Mouse (Mus musculus) left cerebral cortex, adult 18-20 months (tissue): ENCODE data around the gene Xpnpep3. TPM values are rescaled to one million over a fixed set of nuclear protein-coding genes. Genes with fewer than 3 reads are reported as not detected.

Experiments
- DNase-seq, 2 experiments: peaks; one replicate each; pipeline ENCODE4 v3.0.0; 2021 to 2022; ENCODE audit warnings: low spot score in 2 of 2, mixed read lengths in 1 of 2
- long read RNA-seq, 2 experiments: library from polyadenylated mRNA; stranded (forward); transcript quantifications; one replicate each; pipeline ENCODE4 v2.0.0; 2021
- total RNA-seq, 2 experiments: library from RNA; stranded (reverse); gene quantifications; 2 replicates each; pipeline ENCODE4 v1.2.3; 2021

Gene Xpnpep3
- total RNA-seq, result 10 to 100 TPM; 15.0 to 16.6 TPM
- long read RNA-seq, experiment 1, full-length matches to known transcripts, result 3 of 9 reads
- long read RNA-seq, experiment 1, partial matches to known transcripts, result 1 of 9 reads
- long read RNA-seq, experiment 1, other reads (novel, unspliced or antisense), result 5 of 9 reads
- long read RNA-seq, experiment 2, full-length matches to known transcripts, result 1 of 2 reads
- long read RNA-seq, experiment 2, partial matches to known transcripts, result 0 of 2 reads
- long read RNA-seq, experiment 2, other reads (novel, unspliced or antisense), result 1 of 2 reads

DNA sequence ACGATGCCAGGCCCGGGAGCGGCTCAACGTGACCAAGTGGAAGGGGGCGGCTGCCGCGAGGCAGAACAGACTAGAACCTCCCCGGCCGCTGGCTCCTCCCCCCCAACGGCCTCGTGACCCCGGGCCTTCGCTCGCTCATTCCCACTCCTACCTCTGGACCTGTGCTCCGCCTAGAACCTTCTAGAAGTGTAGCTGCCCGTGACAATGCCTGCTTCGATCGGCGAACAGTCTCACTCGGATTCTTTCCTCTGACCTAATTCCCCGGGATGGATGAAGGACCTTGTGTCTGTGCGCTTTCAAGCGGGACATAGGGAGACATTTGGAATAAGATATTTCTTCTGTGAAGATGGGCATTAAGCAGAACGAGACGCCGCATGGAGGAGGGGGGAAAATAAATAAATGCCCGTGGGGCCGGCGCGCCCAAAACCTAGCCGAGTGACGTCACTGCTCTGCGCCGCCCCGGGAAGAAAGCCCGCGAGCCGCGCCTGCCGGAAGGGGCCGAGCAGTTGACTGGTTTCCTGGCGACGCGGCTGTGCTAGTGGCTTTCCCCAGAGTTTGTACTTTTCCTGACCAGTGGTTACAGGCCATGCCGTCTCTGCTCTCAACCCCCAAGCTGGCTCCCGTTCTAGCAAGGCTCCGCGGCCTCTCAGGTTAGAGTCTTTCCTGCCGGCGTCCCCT is at the start of gene Xpnpep3, which contains the start of gene St13:
Gene Xpnpep3, plus strand, starts transcription at position 501 of the 678 bp plus-strand sequence.
Gene St13, minus strand, starts transcription at position 440 of the 678 bp plus-strand sequence.
- DNase-seq, result peak; percentile 96 to 98

DNA sequence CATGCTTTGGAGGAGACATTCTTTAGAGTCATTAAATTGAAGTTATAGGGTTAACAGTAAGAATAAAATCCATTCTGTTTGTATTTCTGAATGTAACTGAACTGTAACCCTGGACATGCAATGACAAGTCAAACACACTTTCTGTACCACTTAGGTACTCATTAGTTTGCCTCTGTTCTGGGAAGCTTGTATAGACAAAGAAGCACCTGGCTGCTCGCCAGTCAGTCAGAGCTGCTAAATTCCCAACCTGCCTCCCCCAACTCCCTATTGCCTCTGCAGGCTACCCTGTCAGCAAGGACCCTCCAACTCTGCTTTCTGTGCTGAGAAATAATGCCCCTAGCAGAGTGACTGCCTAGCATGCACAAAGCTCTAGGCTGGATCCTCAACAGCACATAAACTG is 49.5 kb upstream of the Xpnpep3 start:
- no peak for DNase-seq

DNA sequence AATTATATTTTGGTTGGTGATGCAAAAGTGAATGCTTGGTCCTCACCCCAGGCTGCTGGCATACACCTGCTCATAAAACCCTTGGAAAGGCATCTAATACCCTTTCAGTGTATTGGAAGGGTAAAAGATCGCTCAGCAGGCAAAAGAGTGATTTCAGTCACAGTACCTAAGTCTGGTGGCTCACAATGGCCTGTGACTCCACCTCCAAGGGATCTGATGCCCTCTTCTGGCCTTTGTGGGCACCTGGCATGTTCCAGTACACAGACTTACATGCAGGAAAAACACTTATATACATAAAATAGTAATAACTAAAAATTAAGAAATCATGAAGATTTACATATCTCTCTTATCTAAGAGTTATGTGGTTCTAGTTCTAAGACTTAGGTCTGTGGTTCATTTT is 47.3 kb upstream of the Xpnpep3 start:
- no peak for DNase-seq

DNA sequence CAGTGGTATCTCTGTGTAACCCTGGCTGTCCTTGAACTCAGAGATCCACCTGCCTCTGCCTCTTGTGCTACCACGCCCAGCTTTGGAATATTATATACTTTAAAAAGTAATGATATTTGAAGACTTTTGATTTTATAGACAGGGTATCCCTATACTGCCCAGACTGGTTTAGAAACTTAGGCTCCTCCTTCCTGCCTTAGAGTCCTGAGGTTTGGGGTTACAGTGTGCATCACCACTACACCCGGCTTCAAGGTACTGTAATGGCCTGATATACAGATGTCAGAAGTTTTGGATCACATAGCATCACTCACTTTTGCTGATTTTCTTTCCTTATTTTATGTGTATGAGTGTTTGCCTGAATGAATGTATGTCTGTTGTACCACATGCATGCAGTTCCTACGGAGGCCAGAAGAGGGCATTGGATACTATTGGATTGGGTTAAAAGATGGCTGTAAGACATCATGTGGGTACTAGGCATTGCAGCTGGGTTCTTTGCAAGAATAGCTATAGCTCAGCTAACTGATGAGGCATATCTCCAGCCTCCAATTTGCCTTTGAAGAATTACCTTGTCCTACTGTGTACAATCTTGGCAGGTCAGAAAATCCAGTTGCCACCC is 44.7 kb upstream of the Xpnpep3 start:
- no peak for DNase-seq

DNA sequence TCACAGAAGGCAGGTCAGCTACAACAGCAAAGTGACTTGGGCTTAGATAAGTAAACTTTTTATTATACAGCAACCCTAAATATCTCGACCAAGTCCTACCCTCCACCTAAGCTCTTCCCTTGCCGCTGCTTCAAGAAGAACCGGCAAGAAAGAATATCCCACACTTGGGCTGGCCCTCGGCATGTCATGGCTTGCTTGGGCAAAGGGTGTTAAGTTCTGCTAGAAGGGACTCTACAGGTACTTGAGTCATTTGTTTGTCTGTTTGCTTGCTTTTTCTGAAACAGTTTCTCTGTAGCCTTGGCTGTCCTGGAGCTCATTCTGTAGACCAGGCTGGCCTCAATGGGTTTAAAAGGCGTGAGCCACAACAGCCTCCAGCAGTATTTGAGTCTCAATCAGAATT is 43.0 kb upstream of the Xpnpep3 start:
- DNase-seq, result no peak

DNA sequence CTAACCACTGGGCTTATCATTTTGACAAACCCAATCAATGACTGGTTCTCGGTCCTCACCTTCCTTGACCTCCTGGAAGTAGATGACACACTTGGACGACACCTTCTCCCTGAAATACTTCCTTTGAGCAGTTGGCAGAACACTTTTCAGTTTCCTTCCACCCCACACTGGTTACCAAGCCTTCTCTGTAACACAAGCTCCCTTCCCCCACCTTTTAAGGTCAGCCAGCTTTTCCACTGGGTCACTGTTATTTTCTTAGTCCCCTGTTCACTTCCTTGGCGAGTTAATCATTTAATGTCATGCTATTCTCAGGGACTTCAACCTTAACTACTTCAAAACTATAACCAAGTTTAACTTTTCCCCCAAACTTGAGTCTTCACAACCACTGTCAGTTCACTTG is 41.0 kb upstream of the Xpnpep3 start:
- no peak for DNase-seq

DNA sequence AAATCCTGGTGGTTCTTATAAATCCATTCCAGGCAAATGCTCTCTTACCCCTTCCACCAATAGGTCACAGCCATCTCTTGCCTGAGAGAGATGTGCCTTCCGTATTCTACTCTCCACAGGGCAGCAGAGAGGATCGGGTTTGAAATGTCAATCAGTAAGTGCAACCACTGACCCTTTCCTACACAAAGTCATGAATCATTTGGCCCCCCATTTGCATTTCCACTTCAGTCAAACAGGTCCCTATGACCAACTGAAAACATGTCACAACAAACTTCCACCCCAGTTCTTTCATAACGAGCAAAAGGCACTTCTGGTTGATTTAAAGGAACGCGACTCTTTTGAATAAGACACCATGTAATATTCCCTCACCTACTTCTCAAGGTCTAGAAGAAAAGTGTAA is 40.5 kb upstream of the Xpnpep3 start:
- DNase-seq, result no peak

DNA sequence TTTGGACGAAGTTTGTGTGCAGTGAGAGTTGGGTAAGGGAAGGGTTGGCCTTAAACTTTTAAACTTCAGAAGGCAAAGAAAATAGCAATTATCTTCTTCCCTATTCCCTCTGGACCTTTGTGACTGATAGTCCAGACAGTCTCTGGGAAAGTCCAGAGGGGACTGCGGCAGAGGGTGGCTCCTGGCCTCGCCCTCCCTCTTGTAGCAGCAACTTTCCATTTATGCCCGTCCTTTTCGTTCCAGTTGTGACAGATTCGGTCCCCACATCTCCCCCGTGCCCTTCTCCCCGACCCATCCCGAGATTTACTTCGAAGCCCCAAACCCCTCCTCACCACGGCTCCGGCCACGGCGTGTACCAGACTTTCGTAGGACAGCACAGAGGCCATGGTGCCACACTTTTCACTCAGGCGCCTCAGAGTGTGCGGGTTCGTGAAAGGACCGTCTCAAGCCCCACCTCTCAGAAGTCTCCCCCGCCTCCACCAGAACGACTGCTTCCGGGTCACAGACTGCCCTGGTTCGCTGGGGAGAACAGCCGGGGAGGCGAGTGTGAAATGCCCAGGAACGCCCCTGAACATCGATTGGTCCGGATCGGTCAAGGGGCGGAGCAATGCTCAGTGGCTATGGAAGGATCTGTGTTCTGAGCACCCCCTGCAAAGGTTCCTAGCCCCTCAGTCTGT is 39.5 kb upstream of the Xpnpep3 start, which contains the start of gene Slc25a17:
Gene Slc25a17, minus strand, starts transcription at position 468 of the 677 bp plus-strand sequence.
- peak; percentile 93 for DNase-seq

DNA sequence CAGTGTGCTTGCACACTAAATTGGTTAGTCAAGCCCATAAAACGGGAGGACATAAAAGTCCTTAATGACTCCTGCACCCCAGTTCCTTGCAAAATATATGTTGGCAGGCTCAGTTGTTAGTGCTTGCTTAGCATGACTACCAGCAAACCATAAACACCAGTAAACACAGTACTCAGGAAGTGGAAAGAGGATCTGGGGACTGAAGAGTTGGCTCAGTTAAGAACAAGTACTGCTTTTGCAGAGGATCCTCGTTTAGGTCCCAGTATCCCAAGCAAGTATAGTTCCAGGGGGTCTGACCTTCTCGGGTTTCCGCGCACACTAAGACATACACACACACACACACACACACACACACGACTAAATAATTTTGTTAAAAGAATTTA is 38.9 kb upstream of the Xpnpep3 start:
- no peak for DNase-seq

DNA sequence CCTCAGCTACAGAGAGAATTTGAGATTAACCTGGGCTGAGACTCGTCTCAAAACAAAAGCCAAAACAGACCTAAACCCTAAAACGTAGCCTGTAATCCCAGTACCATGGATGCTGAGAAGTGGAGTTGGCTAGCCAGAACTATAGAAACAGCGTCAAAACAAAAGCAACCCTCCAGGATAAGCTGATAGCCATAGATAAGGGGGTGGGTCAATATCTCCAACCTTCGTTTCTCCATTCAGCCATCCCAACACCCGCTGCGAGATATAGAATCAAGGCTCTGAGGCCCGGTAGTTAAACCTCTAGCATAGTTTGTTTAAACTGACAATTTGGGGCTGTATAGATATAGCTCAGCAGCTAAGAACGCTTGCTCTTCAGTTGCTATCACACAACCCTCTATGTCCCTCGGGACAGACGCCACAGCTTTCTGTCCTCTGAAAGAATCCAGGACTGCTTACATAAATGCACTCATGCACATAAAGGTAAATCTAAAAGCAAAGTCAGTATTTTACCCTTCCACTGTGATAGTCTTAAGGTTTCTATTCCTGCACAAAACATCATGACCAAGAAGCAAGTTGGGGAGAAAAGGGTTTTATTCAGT is 38.4 kb upstream of the Xpnpep3 start:
- no peak for DNase-seq

DNA sequence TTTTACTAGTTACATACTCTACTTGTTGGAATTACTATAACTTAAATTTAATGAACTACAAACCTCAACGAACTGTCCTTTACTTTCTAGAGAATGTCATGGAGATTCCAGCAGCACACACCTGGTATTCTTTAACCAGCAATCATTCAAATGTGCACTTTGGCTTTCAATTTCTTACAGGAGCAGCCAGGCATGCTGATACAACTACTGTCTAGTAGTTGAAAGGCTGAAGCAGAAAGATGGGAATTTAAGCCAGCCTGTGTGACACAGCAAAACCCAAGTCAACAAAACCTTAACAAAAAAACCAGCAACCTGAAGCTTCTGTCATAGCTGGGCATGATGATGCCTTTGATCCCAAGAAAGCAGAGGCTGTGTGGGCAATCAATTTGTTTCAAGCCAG is 37.4 kb upstream of the Xpnpep3 start:
- no peak for DNase-seq

DNA sequence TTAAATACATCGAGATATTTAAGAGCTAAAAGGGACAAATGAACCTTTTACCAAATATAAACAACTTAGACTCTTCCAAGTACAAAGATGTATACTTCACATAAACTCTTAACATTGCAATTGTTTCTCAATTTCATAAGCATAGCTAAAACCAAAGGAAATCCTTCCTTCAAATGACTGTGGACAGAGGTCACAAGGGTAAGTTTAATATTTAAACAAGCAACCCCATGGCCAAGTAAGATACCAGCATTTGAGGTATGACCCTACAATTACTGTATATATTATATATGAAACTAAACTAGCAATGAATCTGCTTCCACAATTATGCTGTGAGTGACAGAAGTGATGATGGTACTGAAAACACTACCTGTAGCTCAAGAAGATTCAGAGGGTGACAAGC is 35.7 kb upstream of the Xpnpep3 start:
- DNase-seq, result no peak

DNA sequence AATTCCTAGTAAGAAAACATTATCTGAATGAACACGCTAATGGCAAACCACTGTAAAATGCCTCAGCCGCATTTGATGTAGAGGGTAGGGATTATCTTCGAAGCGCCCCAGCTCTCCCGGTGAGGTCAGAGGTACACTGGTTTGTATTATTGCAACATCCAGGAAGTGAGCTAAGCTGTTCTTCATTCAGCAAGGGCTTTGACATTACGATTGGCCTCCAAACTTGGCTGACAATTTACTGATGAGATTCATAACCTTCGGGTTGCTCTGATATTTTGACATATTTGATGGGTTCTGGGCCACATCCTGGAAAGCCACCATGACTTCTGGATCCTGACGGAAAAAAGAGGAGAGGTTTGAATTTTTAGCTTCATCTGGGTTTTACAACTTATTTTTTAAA is 34.7 kb upstream of the Xpnpep3 start:
- no peak for DNase-seq

DNA sequence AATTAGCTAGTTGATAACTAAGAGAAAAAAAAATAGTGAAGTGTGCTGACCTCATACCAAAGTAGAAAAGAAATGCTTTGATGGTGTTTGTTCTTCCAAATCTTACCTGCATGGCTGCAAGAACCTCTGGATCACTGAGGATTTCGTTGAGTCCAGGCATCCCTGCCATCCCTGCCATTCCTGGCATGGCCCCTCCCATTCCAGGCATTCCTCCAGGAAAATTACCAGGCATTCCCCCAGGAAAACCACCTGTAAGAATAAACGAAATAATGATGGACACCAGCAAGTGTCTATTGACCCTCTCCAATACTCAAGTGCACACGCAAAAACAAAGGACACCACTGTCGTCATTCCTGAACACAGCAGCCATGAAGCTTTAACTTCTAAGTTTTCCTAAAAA is 33.7 kb upstream of the Xpnpep3 start:
- DNase-seq, result no peak

DNA sequence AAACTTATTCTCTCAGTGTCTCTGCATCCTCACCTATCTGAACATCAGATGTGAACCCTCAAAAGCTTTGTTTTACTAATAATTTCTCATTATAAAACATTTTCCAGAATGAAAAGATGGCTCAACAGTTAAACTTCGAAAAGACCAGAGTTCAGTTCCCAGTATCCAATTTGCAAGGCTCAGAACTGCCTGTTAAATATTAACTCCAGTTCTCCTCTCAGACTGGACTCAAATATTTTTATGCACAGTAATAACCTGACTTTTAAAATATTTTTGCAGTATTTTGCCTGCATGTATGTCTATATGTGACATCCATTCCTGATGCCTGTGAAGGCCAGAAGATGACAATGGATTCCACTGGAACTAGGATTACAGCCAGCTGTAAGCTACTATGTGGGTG is 31.3 kb upstream of the Xpnpep3 start:
- DNase-seq, result no peak

DNA sequence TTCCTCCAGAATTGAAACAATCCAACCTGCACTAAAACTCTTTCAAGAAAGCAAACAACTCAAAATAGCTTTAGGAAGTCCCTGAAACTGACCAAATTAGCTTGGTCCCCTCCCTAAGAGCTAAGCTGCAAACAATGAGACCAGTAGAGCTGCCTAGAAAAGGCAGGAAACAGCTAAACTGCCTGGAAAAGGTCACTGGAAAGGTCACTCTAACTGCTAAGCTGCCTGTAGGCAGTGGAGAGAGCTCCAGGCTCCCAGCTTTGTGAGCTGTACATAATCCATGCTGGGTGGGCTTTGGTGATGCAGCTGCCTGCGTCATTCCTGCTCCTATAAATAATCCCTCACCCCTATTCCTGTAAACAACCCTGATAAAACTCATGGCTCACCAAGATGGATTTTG is 29.6 kb upstream of the Xpnpep3 start:
- no peak for DNase-seq

DNA sequence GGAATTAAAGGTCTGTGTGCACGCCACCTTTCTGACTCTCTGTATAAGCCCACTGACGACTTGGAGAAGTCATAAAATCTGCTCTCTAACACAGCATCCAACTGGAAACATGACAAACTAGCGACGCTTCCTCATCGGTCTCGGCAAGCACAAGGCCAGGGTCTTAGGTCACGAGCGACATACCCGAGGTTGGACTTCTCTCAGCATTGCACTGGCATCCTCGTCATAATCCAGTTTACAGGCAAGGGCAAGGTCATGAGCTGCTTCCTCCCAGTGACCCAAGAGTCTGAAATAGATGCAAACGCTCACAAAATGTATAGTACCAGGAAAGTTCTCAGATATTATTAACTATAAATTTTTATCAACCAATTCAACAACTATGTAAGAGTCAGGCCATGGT is 25.3 kb upstream of the Xpnpep3 start:
- no peak for DNase-seq

DNA sequence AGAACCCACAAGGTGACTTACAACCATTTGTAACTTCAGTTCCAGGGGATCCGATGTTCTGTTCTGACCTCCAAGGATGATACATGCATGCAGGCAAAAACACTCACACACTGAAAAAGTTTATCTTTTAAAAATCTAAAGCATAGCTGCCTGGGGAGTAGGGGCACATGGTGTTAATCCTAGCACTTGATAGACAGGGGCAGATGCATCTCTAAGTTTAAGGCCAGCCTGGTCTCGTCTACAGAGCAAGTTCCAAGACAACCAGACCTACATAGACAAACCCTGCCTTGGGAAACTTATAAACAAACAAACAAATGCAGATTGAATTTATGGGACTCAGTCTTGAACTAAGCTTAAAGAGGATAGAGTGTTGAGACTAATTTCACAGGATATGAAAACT is 21.1 kb upstream of the Xpnpep3 start:
- DNase-seq, result no peak

DNA sequence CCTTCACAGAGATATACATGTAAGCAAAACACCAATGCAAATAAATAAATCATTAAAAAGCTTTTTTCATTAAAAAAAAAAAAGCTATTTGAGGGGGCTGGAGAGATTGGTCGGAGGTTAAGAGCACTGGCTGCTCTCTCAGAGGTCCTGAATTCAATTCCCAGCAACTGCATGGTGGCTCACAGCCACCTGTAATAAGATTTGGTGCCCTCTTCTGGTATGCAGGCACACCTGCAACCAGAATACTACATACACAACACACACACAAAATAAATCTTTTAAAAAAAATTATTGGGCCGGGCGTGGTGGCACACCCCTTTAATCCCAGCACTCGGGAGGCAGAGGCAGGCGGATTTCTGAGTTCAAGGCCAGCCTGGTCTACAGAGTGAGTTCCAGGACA is 13.6 kb upstream of the Xpnpep3 start:
- no peak for DNase-seq

DNA sequence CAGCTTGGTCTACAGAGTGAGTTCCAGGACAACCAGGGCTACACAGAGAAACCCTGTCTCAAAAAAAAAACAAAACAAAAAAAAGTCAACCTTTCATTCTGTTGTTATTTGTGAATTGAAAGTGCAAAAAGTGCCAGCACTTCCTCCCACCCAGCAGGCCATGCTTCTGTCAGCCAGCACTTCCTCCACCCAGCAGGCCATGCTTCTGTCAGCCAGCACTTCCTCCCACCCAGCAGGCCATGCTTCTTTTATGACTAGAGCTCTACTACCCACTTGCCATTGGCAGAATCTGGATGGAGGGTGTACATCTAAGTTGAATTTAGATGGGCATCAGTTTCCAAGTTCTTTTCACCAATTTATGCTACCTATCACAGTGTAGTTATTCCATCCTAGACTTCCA is 6.9 kb upstream of the Xpnpep3 start:
- peak; percentile 45 to 65 for DNase-seq

DNA sequence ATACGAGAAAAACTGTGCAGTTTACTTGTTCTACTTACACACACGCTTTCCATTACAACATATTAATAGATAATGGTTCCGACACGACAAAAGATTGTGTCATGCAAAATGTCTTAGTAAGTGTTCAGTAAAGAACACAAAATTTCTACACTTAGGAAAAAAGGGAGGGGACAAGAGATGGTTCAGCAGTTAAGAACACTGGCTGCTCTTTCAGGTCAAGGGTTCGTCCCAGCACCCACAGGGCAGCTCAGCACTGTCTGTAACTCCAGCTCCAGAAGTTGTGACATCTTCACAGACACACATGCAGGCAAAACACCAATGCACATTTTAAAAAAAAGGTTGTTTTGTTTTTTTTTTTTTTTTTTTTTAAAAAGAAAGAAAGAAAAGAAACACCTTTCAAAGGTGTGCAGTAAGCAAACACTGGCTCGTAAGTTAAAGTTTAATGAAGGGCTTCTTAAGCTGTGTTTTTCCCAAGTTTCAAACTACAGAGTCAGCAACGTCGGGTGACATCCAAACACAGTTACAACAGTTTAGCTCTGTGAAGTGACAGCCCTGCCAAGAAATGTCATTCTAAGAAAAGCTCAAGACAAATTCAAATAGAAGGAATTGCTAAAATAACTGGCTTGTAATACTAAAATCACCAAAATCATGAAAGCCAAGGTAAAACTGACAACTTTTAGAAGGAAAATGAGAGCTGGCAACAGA is 5.6 kb upstream of the Xpnpep3 start:
- no peak for DNase-seq
